Mouse (Mus musculus) heart, postnatal 0 days (tissue): ENCODE measurements around the gene Lamc3.

Experiments used
- CTCF ChIP-seq: IDR thresholded peaks from 2 replicates; pipeline ENCODE4 v1.5.1; 2016; ENCODE audit warnings: antibody characterized with exemption, control low read depth, low read depth
- EP300 ChIP-seq: IDR thresholded peaks from 2 replicates; pipeline ENCODE4 v1.6.1; 2016; ENCODE audit warnings: antibody characterized with exemption, low read depth

DNA sequence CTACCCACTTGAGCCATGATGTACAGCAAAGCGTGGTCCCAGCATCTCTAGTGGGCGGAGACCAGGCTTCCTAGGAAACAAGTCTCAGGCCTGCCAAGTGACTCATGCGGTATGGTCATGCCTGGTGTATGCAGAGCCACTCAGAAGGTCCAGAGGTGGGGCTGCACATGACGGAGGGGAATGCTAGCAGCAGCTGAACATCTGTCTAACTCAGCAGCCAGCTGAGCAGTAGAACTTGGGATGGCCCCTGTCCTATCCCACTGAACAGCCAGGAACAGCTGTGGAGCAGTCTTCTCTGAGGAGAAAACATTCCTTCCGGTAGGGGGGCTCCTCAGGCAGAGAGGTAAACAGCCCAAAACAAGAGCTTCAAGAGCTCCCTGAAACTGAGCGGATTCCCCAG, 61.3 kb downstream of the Lamc3 start:
- TF ChIP-seq CTCF (no peak), EP300 (no peak)
